Mouse (Mus musculus) bone marrow, adult 2 months (tissue): ENCODE results near the gene Ripor1. TPM values are rescaled to one million over a fixed set of nuclear protein-coding genes. Genes with fewer than 3 reads are reported as not detected.

ENCODE experiments used
- H3K27ac ChIP-seq: fragments of 200-500 bp; 2 replicates; pipeline ENCODE4 v1.5.1; 2012; ENCODE audit warnings: low read depth, mild to moderate bottlenecking, control low read depth, inconsistent platforms, low read length; ENCODE audit not compliant: control insufficient read depth, poor library complexity, insufficient read depth
- H3K4me1 ChIP-seq: fragments of 200-500 bp; 2 replicates; pipeline ENCODE4 v1.6.1; 2011; ENCODE audit warnings: low read length; ENCODE audit not compliant: control insufficient read depth, insufficient read depth
- H3K4me3 ChIP-seq: fragments of 200-500 bp; replicated peaks from 2 replicates; pipeline ENCODE3; 2011; ENCODE audit warnings: mild to moderate bottlenecking, low read depth, low read length, control low read depth; ENCODE audit not compliant: control insufficient read depth
- CTCF ChIP-seq: fragments of 200-500 bp; IDR thresholded peaks from 2 replicates; pipeline ENCODE4 v1.5.1; 2011; ENCODE audit warnings: low read length, control low read depth; ENCODE audit not compliant: control insufficient read depth, insufficient read depth
- POLR2A ChIP-seq: fragments of 200-500 bp; IDR thresholded peaks from 2 replicates; pipeline ENCODE4 v1.6.1; 2011; ENCODE audit warnings: low read depth, mild to moderate bottlenecking, control low read depth, low read length, borderline replicate concordance; ENCODE audit not compliant: control insufficient read depth
- WGBS: fragments of 180-500 bp; shearing (Covaris S2); methylation state at CpG from one replicate; pipeline ENCODE4 v1.1.7; 2018; 5-methylcytosine and 5-hydroxymethylcytosine counted together
- polyA plus RNA-seq: library from polyadenylated mRNA; stranded (reverse); fragments of >200 nt; gene quantifications from 2 replicates; pipeline ENCODE4 v1.2.4, GENCODE M21; 2011; ENCODE audit warnings: low replicate concordance; ENCODE audit not compliant: missing spikeins, insufficient read depth, insufficient read length

Ripor1 gene
- polyA plus RNA-seq, 1 experiment = 23.1 TPM

GRCm38 (mm10) chr8:105624831-105625230, 19.8 kb downstream of the Ripor1 start:
- Histone ChIP-seq H3K4me3 (no peak overlapping the region), H3K27ac (peak overlapping the region; percentile 82), H3K4me1 (peaks cover 3% of the 10 kb centered on the region)
- no peak for TF ChIP-seq POLR2A
- no peak for TF ChIP-seq CTCF
- WGBS = 90% methylated on average over 1 of the region's 1 CpGs

GRCm38 (mm10) chr8:105626086-105626485, 21.0 kb downstream of the Ripor1 start:
- no peak overlapping the region for H3K4me3 ChIP-seq
- TF ChIP-seq POLR2A (no peak), CTCF (no peak)
- WGBS = 83% methylated on average over 1 of the region's 1 CpGs
- H3K27ac ChIP-seq = no peak overlapping the region
- peaks cover 3% of the 10 kb centered on the region for H3K4me1 ChIP-seq

DNA sequence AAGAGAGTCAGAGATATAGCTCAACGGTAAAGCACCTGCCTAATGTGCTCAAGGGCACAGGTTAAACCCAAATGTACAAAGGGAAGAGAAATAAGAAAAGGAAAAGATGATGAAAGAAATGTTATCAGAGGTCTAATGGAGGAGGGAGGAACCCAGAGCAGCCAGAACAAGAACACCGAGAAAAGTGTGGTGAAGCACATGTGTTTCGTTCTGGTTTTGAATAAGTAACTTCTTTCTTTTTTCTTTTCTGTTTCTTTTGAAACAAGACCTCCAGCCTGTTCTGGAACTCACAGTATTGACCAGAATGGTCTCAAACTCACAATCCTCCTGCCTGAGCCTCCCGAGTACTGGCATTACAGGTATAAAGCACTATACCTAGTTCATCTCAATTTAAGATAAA, 24.3 kb downstream of the Ripor1 start:
- WGBS = 76% methylated on average over 4 of the region's 4 CpGs
- no peak for TF ChIP-seq CTCF
- no peak for TF ChIP-seq POLR2A
- H3K27ac ChIP-seq = no peak overlapping the region
- H3K4me1 ChIP-seq = peaks cover 2% of the 10 kb centered on the region
- H3K4me3 ChIP-seq = no peak overlapping the region

DNA sequence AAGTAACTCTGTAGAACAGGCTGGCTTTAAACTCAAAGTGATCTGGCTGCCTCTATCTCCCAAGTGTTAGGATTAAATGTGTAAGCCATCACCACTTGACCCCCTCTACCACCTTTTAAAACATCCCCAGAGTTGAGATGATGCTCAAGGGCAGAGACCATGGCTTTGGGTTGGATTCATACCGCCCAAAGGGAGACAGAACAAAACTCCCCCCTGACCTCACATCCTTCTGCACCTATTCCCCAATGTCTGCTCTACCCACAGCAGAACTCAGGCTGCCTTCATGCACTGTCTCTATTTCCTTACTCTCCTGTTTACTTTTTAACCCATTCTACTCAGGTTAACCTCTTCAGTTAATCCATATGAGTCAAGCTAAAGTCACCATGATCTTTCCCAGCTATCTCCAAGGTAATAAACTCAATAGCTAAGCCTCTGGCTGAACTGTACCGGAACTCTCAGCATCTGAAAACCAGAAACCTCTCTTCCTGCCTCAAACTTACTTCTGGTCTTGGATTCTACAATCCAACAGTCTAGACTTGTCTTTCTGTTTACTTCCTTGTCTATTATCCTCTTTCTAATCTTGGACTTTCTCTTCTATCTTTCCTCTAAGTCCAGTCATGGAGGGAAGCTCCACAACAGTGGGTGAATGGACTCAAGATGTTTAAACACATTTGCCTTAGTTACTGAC, 29.9 kb downstream of the Ripor1 start:
- TF ChIP-seq POLR2A (no peak), CTCF (no peak)
- Histone ChIP-seq H3K27ac (no peak overlapping the region), H3K4me1 (peaks cover 2% of the 10 kb centered on the region), H3K4me3 (peak overlapping the region; percentile 80)
- WGBS = 33% methylated on average over 2 of the region's 2 CpGs

- 3% methylated on average over 11 of the region's 11 CpGs for WGBS
- peak overlapping the region; percentile 100 for H3K27ac ChIP-seq
These were observed 30.4 kb downstream of the Ripor1 start for GRCm38 (mm10) chr8:105635481-105635880.

GRCm38 (mm10) chr8:105636018-105636962, 31.2 kb downstream of the Ripor1 start, which contains the start of gene Ctcf:
TSS of gene Ctcf (plus strand) at chr8:105636568.
- TF ChIP-seq POLR2A (peak; percentile 74; the same call in 1 of the 2 replicates), CTCF (peak; percentile 29; the same call in 1 of the 2 replicates)
- Histone ChIP-seq H3K27ac (peak within 1 kb of the TSS; percentile 100), H3K4me3 (peak within 1 kb of the TSS; percentile 82), H3K4me1 (peaks cover 2% of the 10 kb centered on the region)
- under 1% methylated on average over 99 of the region's 126 CpGs for WGBS

More at GRCm38 (mm10) chr8:105635481-105635880, 30.4 kb downstream of the Ripor1 start:
- TF ChIP-seq CTCF (no peak), POLR2A (no peak)
- Histone ChIP-seq H3K4me1 (peaks cover 2% of the 10 kb centered on the region), H3K4me3 (peak overlapping the region; percentile 80)

- H3K4me3 ChIP-seq = peak within 1 kb of the TSS; percentile 82
- peaks cover 2% of the 10 kb centered on the region for H3K4me1 ChIP-seq
- peak within 1 kb of the TSS; percentile 100 for H3K27ac ChIP-seq
- WGBS = under 1% methylated on average over 63 of the region's 63 CpGs
- TF ChIP-seq CTCF = peak; percentile 8; the same call in 1 of the 2 replicates
- TF ChIP-seq POLR2A = peak; percentile 70; the same call in 1 of the 2 replicates
These were observed 32.0 kb downstream of the Ripor1 start, which contains the start of gene Agrp for GRCm38 (mm10) chr8:105636963-105637510. TSS of gene Agrp (minus strand) at chr8:105637393.
